Mouse (Mus musculus) adrenal gland, adult 18-20 months (tissue): Measurements from ENCODE around the gene Gm10570. TPM values are rescaled to one million over a fixed set of nuclear protein-coding genes. Genes with fewer than 3 reads are reported as not detected.
A peak's percentile ranks its signal among the peaks of the same experiment; 100 is the strongest.

Source experiments
- DNase-seq, 2 experiments: peaks; one replicate each; pipeline ENCODE4 v3.0.0; 2021 to 2022; ENCODE audit warnings: low spot score in 2 of 2
- total RNA-seq, 2 experiments: library from RNA; stranded (reverse); gene quantifications; 1 replicate in 1 of 2; 2 replicates in 1 of 2; pipeline ENCODE4 v1.2.3; 2021

Gm10570 gene
- total RNA-seq, 2 experiments from 2014 or later = not detected

DNA sequence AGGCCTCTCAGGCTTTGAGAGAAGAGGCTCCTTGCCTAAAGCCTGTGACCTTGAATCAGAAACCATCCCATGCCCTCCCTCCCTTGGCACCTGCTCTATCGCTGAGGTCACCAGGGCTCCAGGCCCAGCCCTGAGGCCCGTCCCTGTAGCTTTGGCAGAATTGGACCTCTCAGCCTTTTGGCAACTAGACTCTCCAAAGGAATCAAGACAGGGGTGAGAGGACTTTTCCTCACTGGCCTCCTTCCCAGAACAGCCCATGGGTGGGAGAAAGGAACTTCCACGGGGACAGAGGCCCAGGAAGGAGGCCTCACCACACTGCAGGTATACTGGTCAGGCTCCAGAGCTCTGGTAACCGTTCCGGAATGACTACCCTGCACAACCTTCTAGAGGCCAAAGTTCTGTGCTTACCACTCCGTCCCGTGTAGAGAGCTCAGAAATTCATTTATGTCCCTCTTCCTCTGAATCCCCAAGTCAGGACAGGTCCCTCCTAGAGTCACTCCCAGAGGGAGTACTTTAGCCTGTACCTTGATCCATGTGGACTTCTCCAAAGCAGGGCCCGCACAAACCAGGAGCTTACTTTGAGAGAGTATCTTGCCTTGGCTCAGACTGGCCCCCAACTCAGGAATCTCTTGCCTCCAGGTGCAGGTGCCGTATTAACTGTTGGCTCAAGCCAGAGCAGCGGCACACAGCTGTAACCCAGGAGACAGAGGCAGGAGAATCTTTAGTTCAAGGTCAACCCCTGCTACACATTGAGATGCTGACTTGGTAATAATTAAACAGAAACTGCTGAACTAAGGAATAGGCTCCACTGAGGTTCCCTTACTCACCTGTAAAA is 1.5 kb downstream of the Gm10570 start:
- DNase-seq = no peak

DNA sequence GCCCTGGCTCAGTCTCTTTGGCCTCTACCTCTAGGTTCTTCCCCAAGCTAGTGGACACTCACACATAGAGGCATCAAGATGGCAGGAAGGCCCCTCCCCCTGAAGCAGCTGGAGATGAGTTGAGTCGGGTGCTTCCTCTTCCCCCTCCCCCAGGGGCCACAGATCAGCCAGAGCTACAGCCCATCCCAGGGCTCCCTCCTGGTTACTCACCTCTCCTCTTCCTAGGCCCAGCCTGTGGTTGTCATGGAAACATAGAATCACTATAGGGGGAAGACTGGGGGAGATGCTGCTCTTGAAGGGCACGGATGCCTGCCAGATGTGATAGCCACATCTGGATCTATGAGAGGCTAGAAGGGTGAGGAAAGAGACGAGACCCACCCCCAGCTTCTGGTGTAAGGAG is 3.7 kb downstream of the Gm10570 start:
- no peak for DNase-seq

DNA sequence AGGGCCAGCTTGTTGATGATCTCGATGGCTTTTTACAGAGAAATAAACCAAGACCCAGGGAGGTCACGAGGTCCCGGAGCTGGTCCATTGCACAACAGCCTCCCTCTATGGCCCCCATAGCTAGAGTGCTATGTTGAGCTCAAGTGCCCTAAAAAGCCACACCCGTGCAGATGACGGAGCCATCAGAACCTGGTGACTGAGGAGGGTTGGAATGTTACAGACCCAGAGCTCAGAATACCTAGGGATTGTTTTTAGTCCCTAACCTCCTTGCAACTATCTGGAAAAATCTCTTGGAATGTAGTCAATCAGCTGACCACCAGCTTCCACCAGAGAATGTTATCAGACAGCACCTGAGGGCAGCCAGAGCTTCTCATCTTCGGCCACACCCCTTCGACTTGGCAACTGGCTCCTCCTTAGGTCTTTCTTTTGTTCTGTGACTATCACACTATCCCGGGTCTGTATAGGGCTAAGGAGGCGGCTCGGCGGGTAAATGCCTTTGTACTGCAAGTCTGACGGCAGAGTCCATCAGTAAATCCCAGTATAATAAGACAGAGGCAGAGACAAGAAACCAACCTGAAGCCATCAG is 6.1 kb downstream of the Gm10570 start:
- DNase-seq = no peak

DNA sequence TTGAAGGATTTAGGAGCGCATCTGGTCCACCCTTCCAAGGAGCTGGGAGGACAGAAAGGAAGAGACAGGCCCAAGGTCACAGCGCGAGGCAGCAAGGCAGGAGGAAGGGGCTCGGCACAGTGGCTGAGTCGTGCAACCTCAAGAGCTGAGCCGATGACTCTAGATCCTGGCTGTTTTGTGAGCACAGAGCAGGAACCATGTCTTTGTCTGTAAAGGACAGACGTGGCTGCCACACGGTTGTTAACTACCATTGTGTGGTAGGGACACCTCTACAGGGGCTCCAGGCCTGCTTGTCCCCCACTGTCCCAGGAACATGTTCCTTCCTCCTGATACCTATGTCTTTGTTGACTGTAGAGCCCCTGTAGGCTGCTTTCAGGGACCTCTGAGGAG is 8.8 kb downstream of the Gm10570 start:
- DNase-seq = no peak

DNA sequence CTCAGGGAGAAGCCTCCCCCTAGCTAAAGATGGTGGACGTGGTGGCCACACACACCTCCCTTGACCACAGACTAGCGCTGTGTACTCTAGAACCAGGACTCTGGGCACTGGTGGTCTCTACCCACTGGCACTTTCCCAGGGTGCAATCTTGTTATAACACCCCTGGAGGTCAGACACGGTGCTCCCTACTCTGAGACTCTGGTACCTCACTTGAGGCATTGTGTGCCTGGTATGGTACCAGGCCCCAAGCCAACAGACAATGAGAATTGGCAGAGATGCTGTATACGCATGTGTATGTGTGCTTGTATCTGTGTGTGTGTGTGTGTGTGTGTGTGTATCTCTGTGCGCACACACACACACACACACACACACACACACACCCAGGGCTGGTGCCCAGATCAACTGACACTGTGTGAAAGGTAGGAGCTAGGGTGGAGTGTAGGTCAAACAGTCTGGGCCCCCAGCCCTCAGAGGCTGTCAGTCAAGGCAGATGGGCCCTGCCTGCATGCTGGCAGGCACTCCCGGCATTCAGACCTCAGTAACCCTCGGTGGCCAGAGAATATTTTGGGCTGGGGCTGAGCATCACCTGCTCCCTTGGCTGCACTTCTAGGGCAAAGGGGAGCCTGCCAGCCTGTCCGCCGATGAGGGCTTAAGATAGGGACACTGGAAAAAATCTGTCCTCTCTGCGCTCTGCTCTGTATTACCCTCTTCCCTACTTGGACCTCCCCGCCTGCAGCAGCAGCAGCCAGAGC is 9.4 kb downstream of the Gm10570 start:
- no peak for DNase-seq

DNA sequence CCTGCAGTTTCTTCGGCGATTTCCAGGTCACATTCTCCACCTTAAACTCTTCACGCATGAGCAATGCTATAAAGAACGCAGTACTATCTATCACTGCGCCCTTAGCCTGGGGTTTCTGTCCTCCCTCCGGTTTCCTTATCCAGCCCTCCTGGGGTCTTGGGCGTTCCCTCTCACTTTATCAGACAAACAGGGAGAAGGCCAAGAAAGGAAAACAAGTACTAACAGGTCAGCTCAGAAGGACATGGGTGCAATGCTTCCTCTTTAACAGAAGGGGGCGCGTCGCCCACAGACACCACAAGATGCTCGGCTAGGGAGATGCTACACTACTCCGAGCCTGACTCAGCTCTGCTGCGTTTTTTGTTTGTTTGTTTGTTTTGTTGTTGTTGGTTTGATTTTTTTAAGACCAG is 11.3 kb downstream of the Gm10570 start:
- no peak for DNase-seq

DNA sequence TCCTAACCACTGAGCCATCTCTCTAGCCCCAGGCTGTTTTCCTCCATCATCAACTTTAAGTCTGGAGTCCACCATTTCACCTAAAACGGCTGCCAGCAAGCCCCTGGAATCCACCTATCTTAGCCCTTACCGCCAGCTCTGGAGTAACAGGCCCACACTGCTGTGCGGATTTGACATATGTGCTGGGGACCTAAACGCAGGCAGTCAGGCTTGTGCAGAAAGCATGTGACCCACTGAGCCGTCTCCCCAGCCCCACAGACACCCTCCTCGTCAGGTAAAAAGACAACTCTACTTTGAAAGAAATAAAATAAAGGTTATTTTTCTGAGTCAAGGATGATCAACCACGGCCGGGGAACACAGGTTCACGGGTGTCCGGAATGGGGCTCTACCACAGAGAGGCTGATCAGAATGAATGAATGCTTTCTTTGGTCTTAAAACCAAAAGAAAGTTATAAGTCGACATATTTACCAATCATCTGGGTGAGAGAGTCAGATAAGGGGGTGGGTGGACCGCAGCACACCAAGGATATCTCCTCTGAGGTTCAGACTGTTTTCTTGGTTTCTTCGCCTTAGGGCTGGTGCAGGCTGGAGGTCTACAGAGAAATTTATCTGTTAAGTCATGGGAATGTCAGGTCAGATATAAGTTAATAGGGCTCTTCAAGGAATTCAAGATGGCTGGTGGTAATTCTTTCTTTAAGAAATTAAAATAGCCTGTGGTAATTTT is 12.1 kb downstream of the Gm10570 start:
- no peak for DNase-seq

DNA sequence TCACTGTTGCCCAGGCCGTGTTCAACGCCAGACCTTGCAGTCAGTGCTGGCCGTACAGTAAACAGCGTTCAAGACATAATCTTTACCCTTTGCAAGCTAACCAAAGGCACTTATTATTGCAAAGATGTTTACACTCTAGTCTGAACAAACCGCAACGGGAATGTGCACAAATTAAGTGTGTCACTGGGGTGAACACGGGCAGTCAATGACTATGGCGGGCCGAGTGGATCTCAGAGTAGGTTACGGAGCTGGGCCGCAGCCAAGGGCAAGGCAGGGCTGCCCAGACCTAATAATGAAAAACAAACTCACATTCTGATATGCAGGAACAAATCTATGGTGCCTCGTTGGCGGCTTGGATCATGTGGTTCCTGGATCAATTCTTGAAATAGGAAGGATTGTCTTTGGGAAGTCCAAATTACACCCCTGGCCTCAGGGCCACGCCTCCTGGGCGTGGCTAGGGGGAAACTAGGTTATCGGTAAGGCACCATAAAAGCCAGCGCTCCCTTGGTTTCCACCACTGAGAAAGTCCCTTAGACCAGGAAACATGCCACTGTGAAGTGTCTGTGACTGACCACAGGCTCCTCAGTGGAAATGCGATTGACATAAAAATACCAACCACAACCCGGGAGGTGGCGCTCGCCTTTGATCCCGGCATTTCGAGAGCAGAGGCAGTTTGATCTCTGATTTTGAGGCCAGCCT is 13.3 kb downstream of the Gm10570 start:
- DNase-seq = no peak

DNA sequence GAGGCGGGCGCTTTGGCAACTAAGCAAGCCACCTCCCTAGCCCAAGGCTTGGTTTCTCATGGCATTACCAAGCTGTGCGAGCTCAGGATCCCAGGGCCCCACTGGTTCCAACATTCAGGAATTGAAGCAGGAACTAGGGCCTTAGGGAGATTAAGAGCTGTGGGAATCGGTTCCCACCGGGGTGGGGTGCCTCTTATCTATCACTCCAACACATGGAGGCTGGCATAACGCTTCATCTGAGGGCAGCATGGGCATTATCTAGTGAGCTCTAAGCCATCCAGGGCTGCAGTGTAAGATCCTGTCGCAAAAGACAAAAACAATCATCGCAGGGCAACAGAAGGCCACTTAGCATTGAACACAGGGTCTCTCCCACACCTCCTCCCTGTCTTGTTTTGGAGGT is 14.0 kb downstream of the Gm10570 start:
- DNase-seq = no peak

DNA sequence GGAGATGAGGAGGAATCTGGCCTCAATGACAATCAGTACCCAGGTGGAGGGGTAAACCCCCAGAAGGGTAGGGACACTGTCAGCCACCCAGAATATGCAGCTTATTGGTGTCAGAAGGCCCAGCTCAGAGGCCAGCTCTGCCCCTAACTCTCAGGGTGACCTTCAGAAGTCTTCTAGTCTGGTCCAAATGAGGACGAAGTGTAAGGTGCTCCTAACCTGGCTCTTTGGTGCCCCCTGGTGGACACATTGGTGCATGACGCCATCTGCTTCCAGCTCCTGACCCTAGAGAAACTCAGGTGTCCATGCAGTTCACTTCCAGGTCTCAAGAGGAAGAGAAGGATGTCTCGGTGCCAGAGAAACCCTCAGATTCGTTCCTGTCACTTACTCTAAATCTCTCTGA is 16.2 kb downstream of the Gm10570 start:
- peak; percentile 71 to 76 for DNase-seq

DNA sequence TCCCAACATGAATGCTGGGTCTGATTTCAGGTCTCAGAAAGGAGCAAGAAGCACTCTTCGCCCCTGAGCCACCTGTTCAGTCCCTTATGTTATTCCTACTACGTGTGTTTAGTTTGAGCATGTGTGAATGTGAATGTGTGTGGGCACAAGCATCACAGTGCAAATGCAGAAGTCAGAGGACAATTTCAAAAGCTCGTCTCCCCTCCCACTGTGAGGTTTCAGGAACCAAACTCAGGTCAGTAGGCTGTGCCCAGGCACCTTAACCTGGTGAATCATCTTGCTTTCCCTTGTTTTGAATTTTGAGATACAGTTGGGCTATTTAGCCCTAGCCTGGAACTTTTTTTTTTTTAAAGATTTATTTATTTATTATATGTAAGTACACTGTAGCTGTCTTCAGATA is 18.6 kb downstream of the Gm10570 start:
- DNase-seq = no peak

DNA sequence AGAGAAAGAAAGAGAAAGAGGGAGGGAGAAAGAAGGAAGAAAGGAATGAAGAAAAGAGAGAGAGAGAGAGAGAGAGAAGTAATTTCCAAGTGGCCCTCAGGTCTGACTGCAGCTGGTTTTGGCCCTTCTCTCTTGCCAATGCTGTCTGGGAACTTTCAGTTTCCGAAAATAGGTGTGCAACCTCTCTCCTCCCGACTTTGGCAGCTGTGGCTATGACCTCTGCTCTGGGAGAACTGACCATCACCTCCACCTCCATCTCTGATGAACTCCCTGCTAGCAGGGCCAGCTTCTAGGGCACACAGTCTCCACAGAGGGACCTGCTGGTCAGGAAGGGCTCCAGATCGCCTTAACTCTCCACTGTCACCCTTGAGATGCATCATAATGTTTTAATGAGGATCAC is 21.9 kb downstream of the Gm10570 start:
- DNase-seq = no peak

DNA sequence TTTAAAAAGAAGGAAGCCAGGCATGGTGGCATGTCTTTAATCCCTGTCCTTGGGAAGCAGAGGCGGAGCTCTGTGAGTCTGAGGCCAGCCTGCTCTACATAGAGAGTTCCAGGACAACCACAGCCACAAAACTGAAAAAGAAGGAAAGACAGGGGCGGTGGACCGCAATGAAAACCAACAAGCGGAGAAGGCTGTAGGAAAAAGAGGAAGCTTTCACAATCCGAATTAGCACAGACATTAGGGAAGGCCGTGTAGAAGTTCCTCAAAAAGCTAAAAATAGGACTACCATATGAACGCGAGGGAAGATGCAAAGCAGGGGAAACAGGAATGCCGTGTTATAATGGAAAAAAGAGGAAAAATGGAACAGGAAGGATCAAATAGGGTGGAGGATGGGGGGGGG is 24.6 kb downstream of the Gm10570 start:
- no peak for DNase-seq

DNA sequence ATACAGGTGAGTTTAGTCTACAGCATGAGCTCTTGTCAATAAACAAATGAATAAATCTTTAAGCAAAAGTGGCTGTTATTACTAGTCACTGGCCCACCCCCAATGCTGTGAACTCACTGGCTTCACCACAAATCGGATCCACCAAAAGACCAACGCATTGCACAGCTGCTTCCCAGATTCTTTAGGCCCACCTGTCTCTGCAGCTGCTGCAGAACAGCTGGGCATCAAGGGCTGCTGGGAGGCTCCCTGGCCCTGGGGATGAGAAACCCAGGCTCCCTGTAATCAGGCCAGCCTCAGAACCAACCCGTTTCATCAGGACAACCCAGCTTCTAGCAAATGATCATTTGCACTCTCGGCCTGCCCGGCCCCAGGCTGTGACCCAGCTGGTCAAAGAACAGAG is 25.6 kb downstream of the Gm10570 start:
- no peak for DNase-seq

DNA sequence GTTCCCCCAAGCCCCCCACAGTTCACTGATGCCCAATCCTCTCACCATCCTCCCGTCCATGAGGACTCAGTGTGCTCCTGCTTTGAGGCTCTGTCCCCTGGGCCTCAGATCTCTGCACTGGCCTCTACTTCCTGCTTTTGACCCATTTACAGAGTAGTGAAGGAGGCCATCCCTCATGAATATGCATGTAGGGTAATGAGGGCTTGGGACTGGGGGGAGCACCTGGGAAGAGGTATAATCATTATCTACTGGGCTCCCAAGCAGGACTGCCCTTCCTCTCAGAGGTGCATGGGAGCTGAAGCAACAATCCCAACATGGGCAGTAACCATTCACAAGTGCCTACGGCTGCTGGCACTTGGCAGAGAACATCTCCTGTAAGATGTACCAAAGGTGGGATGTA is 29.4 kb downstream of the Gm10570 start, which contains the start of gene Serinc2:
Serinc2 (minus strand) TSS at position 101 of the 400 bp plus-strand sequence.
- DNase-seq = no peak

DNA sequence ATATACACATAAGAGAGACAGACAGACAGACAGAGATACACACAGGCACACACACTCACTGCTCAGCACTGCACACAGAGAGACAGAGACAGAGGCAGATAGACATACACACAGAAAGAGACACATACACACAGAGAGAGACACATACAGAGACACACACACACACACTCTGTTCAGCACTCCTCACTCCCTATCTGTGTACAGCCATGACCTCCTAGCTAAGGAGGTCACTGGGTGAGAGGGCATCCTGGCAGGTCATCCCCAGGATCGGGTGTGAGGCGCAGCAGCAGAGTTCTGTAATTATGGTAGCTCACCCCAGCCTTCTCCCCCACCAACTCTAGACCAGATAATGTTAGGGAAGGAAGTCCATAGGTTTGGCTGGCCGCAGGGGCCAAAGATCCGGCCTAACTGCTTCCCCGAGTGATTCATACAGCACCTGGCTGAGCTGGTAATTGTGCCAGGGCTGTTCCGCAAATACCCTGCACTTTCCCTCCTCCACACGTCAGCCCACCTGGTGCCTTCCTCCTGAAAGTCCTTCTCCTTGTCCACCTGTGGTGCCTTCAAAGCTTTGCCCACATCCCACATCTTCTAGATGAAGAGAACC is 31.8 kb downstream of the Gm10570 start:
- DNase-seq = no peak

DNA sequence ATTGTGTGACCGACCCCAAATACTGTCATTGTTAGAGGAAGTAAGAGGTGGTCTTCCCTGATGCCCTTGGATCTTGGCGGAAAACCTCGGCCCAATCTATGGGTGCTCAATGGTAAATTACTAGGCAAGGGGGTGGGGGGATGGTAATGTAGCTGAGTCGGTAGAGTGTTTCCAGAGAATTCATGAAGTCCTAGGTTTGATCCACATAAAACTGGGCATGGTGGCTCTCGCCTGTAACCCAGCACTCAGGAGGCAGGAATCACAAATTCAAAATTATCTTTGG is 32.7 kb downstream of the Gm10570 start:
- no peak for DNase-seq

DNA sequence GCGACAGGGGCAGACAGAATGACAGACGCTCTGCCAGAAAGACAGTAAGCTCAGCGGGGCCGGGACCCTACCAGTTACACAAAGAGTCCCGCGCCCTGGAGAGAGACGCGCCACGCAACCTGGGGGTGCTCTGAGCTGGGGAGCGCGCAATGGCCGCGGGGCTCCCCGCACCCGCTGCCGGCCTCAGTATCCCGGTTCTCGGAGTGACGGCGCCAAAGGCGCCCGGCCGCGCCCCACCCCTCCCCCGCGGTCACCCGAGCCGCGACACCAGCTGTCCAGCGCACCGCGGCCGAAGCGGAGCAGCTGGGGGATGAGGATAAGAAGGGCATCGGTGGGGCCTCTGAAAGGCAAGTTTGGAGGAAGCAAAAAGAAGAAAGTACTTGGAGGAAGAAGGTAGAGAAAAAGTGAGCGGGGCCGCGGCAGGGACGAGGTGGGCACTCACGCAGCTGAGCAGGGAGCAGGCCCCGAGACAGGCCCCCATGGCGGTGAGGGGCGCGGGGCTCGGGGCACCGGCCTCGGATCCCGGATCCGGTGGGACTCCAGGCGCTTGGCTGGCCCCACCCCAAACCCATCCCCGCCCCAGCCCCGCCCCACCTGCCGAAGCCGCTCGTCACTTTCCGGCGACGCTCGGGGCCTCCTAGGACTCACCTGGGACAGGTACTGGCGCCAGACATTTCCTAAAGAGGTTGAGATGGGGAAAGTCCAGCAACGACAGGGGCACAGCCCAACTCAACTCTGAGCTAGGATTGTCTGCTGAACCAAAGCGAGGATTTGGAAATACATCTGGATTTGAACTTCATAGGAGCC is 33.3 kb downstream of the Gm10570 start:
- no peak for DNase-seq

DNA sequence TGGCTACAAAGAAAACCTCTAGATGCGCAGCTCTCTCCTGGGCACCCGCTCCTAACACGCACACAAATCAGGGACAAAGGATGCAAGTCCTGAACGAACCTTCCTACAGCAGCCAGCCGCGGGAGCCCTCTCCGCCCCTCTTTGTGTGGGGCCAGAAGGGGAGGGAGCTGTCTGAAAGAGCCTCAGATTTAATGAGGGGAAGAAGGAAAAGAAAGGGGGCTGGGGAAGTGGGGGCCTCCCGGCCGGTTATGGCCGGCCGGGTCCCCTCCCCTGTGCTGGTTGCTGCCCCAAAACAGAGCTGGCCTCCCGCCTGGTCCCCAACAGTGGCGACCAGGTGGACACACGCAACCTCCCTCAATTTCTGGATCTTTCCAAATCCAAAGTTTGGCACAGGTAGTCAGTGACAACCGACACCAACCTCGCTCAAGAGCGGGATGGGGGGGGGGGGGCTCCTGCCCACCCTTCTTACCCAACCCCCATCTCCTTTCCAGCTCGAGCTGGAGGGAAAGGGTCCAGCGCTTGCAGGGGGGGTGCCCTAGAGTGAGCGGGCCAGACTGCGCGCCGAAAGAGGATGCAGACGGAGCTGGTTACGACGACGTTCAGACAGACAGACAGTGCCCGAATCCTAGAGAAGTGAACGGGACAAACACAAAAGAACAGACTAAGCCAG is 34.0 kb downstream of the Gm10570 start:
- no peak for DNase-seq
